Mouse (Mus musculus): ENCODE data around the gene Ntn3. TPM values are rescaled to one million over a fixed set of nuclear protein-coding genes. Genes with fewer than 3 reads are reported as not detected.

Ntn3 gene
- polyA plus RNA-seq, 1 experiment, result 0.13 TPM

GRCm38 (mm10) chr17:24205284-24205888 is 3.9 kb downstream of the Ntn3 start, which contains the start of gene Tbc1d24:
Gene Tbc1d24 (minus strand): TSS chr17:24205562.
- no peaks in the 10 kb centered on the region for H3K27me3 ChIP-seq (ENCODE audit: control insufficient read depth, insufficient read depth, insufficient read length)

GRCm38 (mm10) chr17:24204846-24205245 is 4.5 kb downstream of the Ntn3 start:
- Histone ChIP-seq H3K79me2 (ENCODE audit: control insufficient read depth, insufficient read depth) (no peaks in the 10 kb centered on the region), H3K36me3 (ENCODE audit: control insufficient read depth, insufficient read depth) (no peaks in the 10 kb centered on the region), H3K4me2 (ENCODE audit: low read depth) (peak overlapping the region; percentile 99), H3K27me3 (ENCODE audit: control insufficient read depth, insufficient read depth, insufficient read length) (no peaks in the 10 kb centered on the region), H3ac (ENCODE audit: control insufficient read depth, insufficient read length) (peak overlapping the region; percentile 80), H3K4me3 (peak overlapping the region; percentile 46)
- TF ChIP-seq MYOG (IDR thresholded peaks at IDR 0.05; ENCODE audit: control insufficient read depth in 1 of 3, insufficient read depth in 1 of 3, insufficient read length in 2 of 3, low read depth in 2 of 3) (peak in 2 of 3 experiments; percentile 40 to 82), TCF3 (IDR thresholded peaks at IDR 0.05; ENCODE audit: insufficient read length, low read depth) (no peak), REST (IDR thresholded peaks at IDR 0.05; ENCODE audit: insufficient read depth, insufficient read length) (no peak), MYOD1 (IDR thresholded peaks at IDR 0.05; ENCODE audit: control insufficient read depth in 1 of 3, insufficient read length in 2 of 3, low read depth in 2 of 3) (peak in 1 of 3 experiments; percentile 41), TCF12 (IDR thresholded peaks at IDR 0.05; ENCODE audit: insufficient read depth, poor library complexity, severe bottlenecking) (no peak), POLR2AphosphoS2 (IDR thresholded peaks at IDR 0.05; ENCODE audit: insufficient read length, low read depth) (no peak)

More at GRCm38 (mm10) chr17:24205284-24205888, 3.9 kb downstream of the Ntn3 start, which contains the start of gene Tbc1d24:
- Histone ChIP-seq H3ac (ENCODE audit: control insufficient read depth, insufficient read length) (peak within 1 kb of the TSS; percentile 80), H3K79me2 (ENCODE audit: control insufficient read depth, insufficient read depth) (no peaks in the 10 kb centered on the region), H3K36me3 (ENCODE audit: control insufficient read depth, insufficient read depth) (no peaks in the 10 kb centered on the region), H3K4me2 (ENCODE audit: low read depth) (peak within 1 kb of the TSS; percentile 99), H3K4me3 (peak within 1 kb of the TSS; percentile 46)
- TF ChIP-seq TCF12 (IDR thresholded peaks at IDR 0.05; ENCODE audit: insufficient read depth, poor library complexity, severe bottlenecking), result no peak
- no peak for TF ChIP-seq MYOG (IDR thresholded peaks at IDR 0.05; ENCODE audit: control insufficient read depth in 1 of 3, insufficient read depth in 1 of 3, insufficient read length in 2 of 3, low read depth in 2 of 3)
- no peak for TF ChIP-seq USF1 (IDR thresholded peaks at IDR 0.05; ENCODE audit: low read depth)
- peak; percentile 93 for TF ChIP-seq POLR2A (IDR thresholded peaks at IDR 0.05; ENCODE audit: insufficient read length, low read depth)
- TF ChIP-seq TCF3 (IDR thresholded peaks at IDR 0.05; ENCODE audit: insufficient read length, low read depth), result no peak
- TF ChIP-seq REST (IDR thresholded peaks at IDR 0.05; ENCODE audit: insufficient read depth, insufficient read length), result no peak
- TF ChIP-seq MAX (IDR thresholded peaks at IDR 0.05; ENCODE audit: low read depth), result no peak
- TF ChIP-seq CEBPB (IDR thresholded peaks at IDR 0.05; ENCODE audit: insufficient read depth, poor library complexity, severe bottlenecking), result no peak
- no peak for TF ChIP-seq E2F4 (IDR thresholded peaks at IDR 0.05; ENCODE audit: insufficient read depth)
- TF ChIP-seq POLR2AphosphoS2 (IDR thresholded peaks at IDR 0.05; ENCODE audit: insufficient read length, low read depth), result peak; percentile 71
- peak in 1 of 3 experiments; percentile 52 for TF ChIP-seq MYOD1 (IDR thresholded peaks at IDR 0.05; ENCODE audit: control insufficient read depth in 1 of 3, insufficient read length in 2 of 3, low read depth in 2 of 3)
- peak; percentile 39 for TF ChIP-seq SRF (IDR thresholded peaks at IDR 0.05; ENCODE audit: control insufficient read depth, insufficient read length, low read depth)

- TF ChIP-seq TCF3 (IDR thresholded peaks at IDR 0.05; ENCODE audit: insufficient read length, low read depth) (no peak), MYOD1 (IDR thresholded peaks at IDR 0.05; ENCODE audit: control insufficient read depth in 1 of 3, insufficient read length in 2 of 3, low read depth in 2 of 3) (peak in 1 of 3 experiments; percentile 14), CEBPB (IDR thresholded peaks at IDR 0.05; ENCODE audit: insufficient read depth, poor library complexity, severe bottlenecking) (no peak), REST (IDR thresholded peaks at IDR 0.05; ENCODE audit: insufficient read depth, insufficient read length) (no peak), USF1 (IDR thresholded peaks at IDR 0.05; ENCODE audit: low read depth) (no peak), MAX (IDR thresholded peaks at IDR 0.05; ENCODE audit: low read depth) (no peak)
- Histone ChIP-seq H3K79me2 (ENCODE audit: control insufficient read depth, insufficient read depth) (no peaks in the 10 kb centered on the region), H3K4me3 (peak overlapping the region; percentile 46), H3K27me3 (ENCODE audit: control insufficient read depth, insufficient read depth, insufficient read length) (no peaks in the 10 kb centered on the region), H3K36me3 (ENCODE audit: control insufficient read depth, insufficient read depth) (no peaks in the 10 kb centered on the region), H3ac (ENCODE audit: control insufficient read depth, insufficient read length) (no peak overlapping the region), H3K4me2 (ENCODE audit: low read depth) (peak overlapping the region; percentile 99)
Observed at GRCm38 (mm10) chr17:24203611-24204534, 5.5 kb downstream of the Ntn3 start.

GRCm38 (mm10) chr17:24203068-24203467 is 6.3 kb downstream of the Ntn3 start:
- H3K27me3 ChIP-seq (ENCODE audit: control insufficient read depth, insufficient read depth, insufficient read length), result no peaks in the 10 kb centered on the region
- no peaks in the 10 kb centered on the region for H3K36me3 ChIP-seq (ENCODE audit: control insufficient read depth, insufficient read depth)
- no peaks in the 10 kb centered on the region for H3K79me2 ChIP-seq (ENCODE audit: control insufficient read depth, insufficient read depth)
- H3K4me2 ChIP-seq (ENCODE audit: low read depth), result peak overlapping the region; percentile 6
- TF ChIP-seq MYOG (IDR thresholded peaks at IDR 0.05; ENCODE audit: control insufficient read depth in 1 of 3, insufficient read depth in 1 of 3, insufficient read length in 2 of 3, low read depth in 2 of 3), result no peak
- TF ChIP-seq MYOD1 (IDR thresholded peaks at IDR 0.05; ENCODE audit: control insufficient read depth in 1 of 3, insufficient read length in 2 of 3, low read depth in 2 of 3), result no peak
- TF ChIP-seq CEBPB (IDR thresholded peaks at IDR 0.05; ENCODE audit: insufficient read depth, poor library complexity, severe bottlenecking), result no peak
- no peak for TF ChIP-seq REST (IDR thresholded peaks at IDR 0.05; ENCODE audit: insufficient read depth, insufficient read length)
- TF ChIP-seq MAX (IDR thresholded peaks at IDR 0.05; ENCODE audit: low read depth), result no peak
- TF ChIP-seq TCF3 (IDR thresholded peaks at IDR 0.05; ENCODE audit: insufficient read length, low read depth), result no peak
- TF ChIP-seq SRF (IDR thresholded peaks at IDR 0.05; ENCODE audit: control insufficient read depth, insufficient read length, low read depth), result no peak
- no peak for TF ChIP-seq USF1 (IDR thresholded peaks at IDR 0.05; ENCODE audit: low read depth)
- no peak for TF ChIP-seq POLR2AphosphoS2 (IDR thresholded peaks at IDR 0.05; ENCODE audit: insufficient read length, low read depth)
- TF ChIP-seq TCF12 (IDR thresholded peaks at IDR 0.05; ENCODE audit: insufficient read depth, poor library complexity, severe bottlenecking), result no peak
- TF ChIP-seq POLR2A (IDR thresholded peaks at IDR 0.05; ENCODE audit: insufficient read length, low read depth), result no peak
- no peak for TF ChIP-seq E2F4 (IDR thresholded peaks at IDR 0.05; ENCODE audit: insufficient read depth)
- no peak overlapping the region for H3K4me3 ChIP-seq
- no peak overlapping the region for H3ac ChIP-seq (ENCODE audit: control insufficient read depth, insufficient read length)

All from myocyte (in vitro differentiated cells).